Mouse (Mus musculus) neural tube, embryonic 13.5 days (tissue): ENCODE measurements around the gene Efna4. TPM values are rescaled to one million over a fixed set of nuclear protein-coding genes. Genes with fewer than 3 reads are reported as not detected.

Experiments used
- ATAC-seq: fragments of 200-750 bp; cut with Nextera tagmentation; 2 replicates; pipeline ENCODE4 v1.8.0; 2017; ENCODE audit warnings: low read depth, mild to moderate bottlenecking, moderate TSS enrichment, moderate library complexity
- H3K27ac ChIP-seq: fragments of 300-500 bp; sonication (generic); replicated peaks from 2 replicates; pipeline ENCODE4 v1.5.1; 2015; ENCODE audit warnings: moderate library complexity, mild to moderate bottlenecking, inconsistent platforms
- H3K27me3 ChIP-seq: fragments of 300-500 bp; sonication (generic); 2 replicates; pipeline ENCODE4 v1.6.1; 2015; ENCODE audit warnings: mild to moderate bottlenecking, inconsistent platforms
- H3K36me3 ChIP-seq: fragments of 300-500 bp; sonication (generic); 2 replicates; pipeline ENCODE4 v1.6.1; 2015; ENCODE audit warnings: mild to moderate bottlenecking, inconsistent platforms
- H3K4me1 ChIP-seq: fragments of 300-500 bp; sonication (generic); replicated peaks from 2 replicates; pipeline ENCODE4 v1.6.1; 2015; ENCODE audit warnings: inconsistent platforms
- H3K4me2 ChIP-seq: fragments of 300-500 bp; sonication (generic); 2 replicates; pipeline ENCODE4 v1.6.1; 2015; ENCODE audit warnings: inconsistent platforms, mild to moderate bottlenecking, moderate library complexity
- H3K4me3 ChIP-seq: fragments of 300-500 bp; sonication (generic); 2 replicates; pipeline ENCODE4 v1.5.1; 2015; ENCODE audit warnings: mild to moderate bottlenecking, inconsistent platforms
- H3K9ac ChIP-seq: fragments of 300-500 bp; sonication (generic); 2 replicates; pipeline ENCODE4 v1.6.1; 2015; ENCODE audit warnings: moderate library complexity, mild to moderate bottlenecking, inconsistent platforms
- H3K9me3 ChIP-seq: fragments of 300-500 bp; sonication (generic); 2 replicates; pipeline ENCODE4 v1.6.1; 2016; ENCODE audit warnings: inconsistent platforms
- WGBS: fragments of 180-500 bp; shearing (Covaris S2); methylation state at CpG from one replicate; pipeline ENCODE4 v1.1.7; 2015; 5-methylcytosine and 5-hydroxymethylcytosine counted together
- polyA plus RNA-seq: library from polyadenylated mRNA; unstranded; fragments of >200 nt; fragmentation: Nextera tagmentation; extraction: Ambion mirVana; gene quantifications from 2 replicates; pipeline ENCODE4 v1.2.1, GENCODE M21; 2015

Efna4 gene
- polyA plus RNA-seq, 1 experiment from 2014 or later = 8.5 TPM

GRCm38 (mm10) chr3:89315195-89315929 lies 22.5 kb downstream of the Efna4 start:
- H3K27me3 ChIP-seq = peaks cover 22% of the 10 kb centered on the region
- H3K36me3 ChIP-seq = peaks cover 36% of the 10 kb centered on the region
- WGBS = 6% methylated on average over 21 of the region's 26 CpGs
- peak overlapping the region; percentile 51 for H3K4me2 ChIP-seq
- no peaks in the 10 kb centered on the region for H3K9me3 ChIP-seq
- H3K9ac ChIP-seq = peak overlapping the region; percentile 56; the same call in 1 of the 2 replicates
- H3K27ac ChIP-seq = no peak overlapping the region
- 0 out of 2 replicates have a peak, but pooled peaks have one; percentile 7 for ATAC-seq
- H3K4me1 ChIP-seq = peaks cover 57% of the 10 kb centered on the region
- peak overlapping the region; percentile 19 for H3K4me3 ChIP-seq

- WGBS = 32% methylated on average over 2 of the region's 2 CpGs
- peaks cover 36% of the 10 kb centered on the region for H3K36me3 ChIP-seq
- peak overlapping the region; percentile 51; the same call in 1 of the 2 replicates for H3K4me2 ChIP-seq
- 0 out of 2 replicates have a peak overlapping the region, but pooled peaks have one; percentile 19 for H3K4me3 ChIP-seq
- 0 out of 2 replicates have a peak overlapping the region, but pooled peaks have one; percentile 56 for H3K9ac ChIP-seq
- no peak for ATAC-seq
- H3K27me3 ChIP-seq = peaks cover 22% of the 10 kb centered on the region
- H3K27ac ChIP-seq = no peak overlapping the region
- H3K9me3 ChIP-seq = no peaks in the 10 kb centered on the region
- peaks cover 51% of the 10 kb centered on the region for H3K4me1 ChIP-seq
Observed at GRCm38 (mm10) chr3:89314791-89315190, 23.0 kb downstream of the Efna4 start.

- WGBS = 74% methylated on average over 5 of the region's 5 CpGs
- H3K9me3 ChIP-seq = no peaks in the 10 kb centered on the region
- H3K9ac ChIP-seq = no peak overlapping the region
- H3K27ac ChIP-seq = no peak overlapping the region
- H3K4me2 ChIP-seq = no peak overlapping the region
- no peak overlapping the region for H3K4me3 ChIP-seq
- H3K27me3 ChIP-seq = peaks cover 22% of the 10 kb centered on the region
- ATAC-seq = no peak
- peaks cover 47% of the 10 kb centered on the region for H3K4me1 ChIP-seq
- peaks cover 36% of the 10 kb centered on the region for H3K36me3 ChIP-seq
Observed at GRCm38 (mm10) chr3:89314340-89314739, 23.5 kb downstream of the Efna4 start.

GRCm38 (mm10) chr3:89308089-89308488 lies 29.7 kb downstream of the Efna4 start:
- peak; percentile 81 for ATAC-seq
- Histone ChIP-seq H3K4me3 (no peak overlapping the region), H3K4me1 (no peaks in the 10 kb centered on the region), H3K9ac (no peak overlapping the region), H3K36me3 (0 out of 2 replicates have a peak, but pooled peaks cover 6% of the 10 kb centered on the region), H3K4me2 (no peak overlapping the region), H3K27ac (no peak overlapping the region), H3K9me3 (no peaks in the 10 kb centered on the region), H3K27me3 (0 out of 2 replicates have a peak, but pooled peaks cover 3% of the 10 kb centered on the region)
- 2% methylated on average over 9 of the region's 9 CpGs for WGBS

- no peak overlapping the region for H3K4me3 ChIP-seq
- no peak overlapping the region for H3K27ac ChIP-seq
- H3K4me1 ChIP-seq = no peaks in the 10 kb centered on the region
- H3K4me2 ChIP-seq = no peak overlapping the region
- no peak for ATAC-seq
- no peaks in the 10 kb centered on the region for H3K36me3 ChIP-seq
- 61% methylated on average over 8 of the region's 8 CpGs for WGBS
- no peaks in the 10 kb centered on the region for H3K9me3 ChIP-seq
- H3K27me3 ChIP-seq = 0 out of 2 replicates have a peak, but pooled peaks cover 3% of the 10 kb centered on the region
- H3K9ac ChIP-seq = no peak overlapping the region
Observed at GRCm38 (mm10) chr3:89305551-89306325, 32.1 kb downstream of the Efna4 start.

GRCm38 (mm10) chr3:89305105-89305504 lies 32.7 kb downstream of the Efna4 start:
- ATAC-seq = no peak
- H3K9ac ChIP-seq = no peak overlapping the region
- peaks cover 1% of the 10 kb centered on the region; the same call in 1 of the 2 replicates for H3K4me1 ChIP-seq
- H3K36me3 ChIP-seq = no peaks in the 10 kb centered on the region
- H3K4me2 ChIP-seq = no peak overlapping the region
- no peaks in the 10 kb centered on the region for H3K9me3 ChIP-seq
- no peak overlapping the region for H3K4me3 ChIP-seq
- H3K27ac ChIP-seq = no peak overlapping the region
- peaks cover 8% of the 10 kb centered on the region for H3K27me3 ChIP-seq
- 64% methylated on average over 4 of the region's 4 CpGs for WGBS

- Histone ChIP-seq H3K4me1 (peaks cover 8% of the 10 kb centered on the region), H3K27ac (no peak overlapping the region), H3K36me3 (no peaks in the 10 kb centered on the region), H3K9me3 (no peaks in the 10 kb centered on the region), H3K4me2 (no peak overlapping the region), H3K9ac (no peak overlapping the region), H3K4me3 (no peak overlapping the region), H3K27me3 (peaks cover 9% of the 10 kb centered on the region)
- WGBS = 70% methylated on average over 6 of the region's 6 CpGs
- no peak for ATAC-seq
Observed at GRCm38 (mm10) chr3:89304440-89304839, 33.4 kb downstream of the Efna4 start.

GRCm38 (mm10) chr3:89300514-89300913 lies 37.3 kb downstream of the Efna4 start:
- no peak for ATAC-seq
- Histone ChIP-seq H3K27ac (no peak overlapping the region), H3K9ac (no peak overlapping the region), H3K4me3 (no peak overlapping the region), H3K27me3 (peaks cover 20% of the 10 kb centered on the region), H3K4me2 (no peak overlapping the region), H3K4me1 (peaks cover 10% of the 10 kb centered on the region), H3K9me3 (no peaks in the 10 kb centered on the region), H3K36me3 (no peaks in the 10 kb centered on the region)
- 70% methylated on average over 2 of the region's 2 CpGs for WGBS

GRCm38 (mm10) chr3:89300071-89300470 lies 37.8 kb downstream of the Efna4 start:
- H3K4me1 ChIP-seq = peaks cover 10% of the 10 kb centered on the region
- H3K4me2 ChIP-seq = peak overlapping the region; percentile 49
- no peak overlapping the region for H3K27ac ChIP-seq
- peak overlapping the region; percentile 18; the same call in 1 of the 2 replicates for H3K4me3 ChIP-seq
- H3K9me3 ChIP-seq = no peaks in the 10 kb centered on the region
- H3K9ac ChIP-seq = no peak overlapping the region
- no peak for ATAC-seq
- peaks cover 20% of the 10 kb centered on the region for H3K27me3 ChIP-seq
- no peaks in the 10 kb centered on the region for H3K36me3 ChIP-seq
- WGBS = 72% methylated on average over 1 of the region's 1 CpGs

- no peaks in the 10 kb centered on the region for H3K36me3 ChIP-seq
- H3K4me2 ChIP-seq = peak overlapping the region; percentile 49
- peak overlapping the region; percentile 18 for H3K4me3 ChIP-seq
- no peak for ATAC-seq
- peaks cover 20% of the 10 kb centered on the region for H3K27me3 ChIP-seq
- H3K9me3 ChIP-seq = no peaks in the 10 kb centered on the region
- WGBS = 3% methylated on average over 14 of the region's 14 CpGs
- H3K9ac ChIP-seq = 0 out of 2 replicates have a peak overlapping the region, but pooled peaks have one; percentile 22
- peaks cover 10% of the 10 kb centered on the region for H3K4me1 ChIP-seq
- H3K27ac ChIP-seq = no peak overlapping the region
Observed at GRCm38 (mm10) chr3:89299499-89299898, 38.3 kb downstream of the Efna4 start.

- H3K27ac ChIP-seq = no peak overlapping the region
- no peak for ATAC-seq
- no peak overlapping the region for H3K9ac ChIP-seq
- H3K36me3 ChIP-seq = no peaks in the 10 kb centered on the region
- H3K27me3 ChIP-seq = peaks cover 20% of the 10 kb centered on the region
- H3K4me1 ChIP-seq = peaks cover 10% of the 10 kb centered on the region
- H3K4me2 ChIP-seq = no peak overlapping the region
- WGBS = 77% methylated on average over 6 of the region's 6 CpGs
- no peaks in the 10 kb centered on the region for H3K9me3 ChIP-seq
- no peak overlapping the region for H3K4me3 ChIP-seq
Observed at GRCm38 (mm10) chr3:89298908-89299307, 38.9 kb downstream of the Efna4 start.

- Histone ChIP-seq H3K27ac (no peak overlapping the region), H3K9me3 (no peaks in the 10 kb centered on the region), H3K4me1 (peaks cover 10% of the 10 kb centered on the region), H3K4me3 (no peak overlapping the region), H3K36me3 (no peaks in the 10 kb centered on the region), H3K4me2 (no peak overlapping the region), H3K9ac (no peak overlapping the region), H3K27me3 (peaks cover 17% of the 10 kb centered on the region)
- ATAC-seq = no peak
- 86% methylated on average over 11 of the region's 11 CpGs for WGBS
Observed at GRCm38 (mm10) chr3:89296761-89297396, 40.9 kb downstream of the Efna4 start.
